Mouse (Mus musculus): ENCODE results near the gene Mast4.
"Not testable (repeated sequence)": the region's sequence is repeated elsewhere in the genome, so short reads cannot be mapped to it uniquely, and the experiment has no call there.

Mast4 gene

DNA sequence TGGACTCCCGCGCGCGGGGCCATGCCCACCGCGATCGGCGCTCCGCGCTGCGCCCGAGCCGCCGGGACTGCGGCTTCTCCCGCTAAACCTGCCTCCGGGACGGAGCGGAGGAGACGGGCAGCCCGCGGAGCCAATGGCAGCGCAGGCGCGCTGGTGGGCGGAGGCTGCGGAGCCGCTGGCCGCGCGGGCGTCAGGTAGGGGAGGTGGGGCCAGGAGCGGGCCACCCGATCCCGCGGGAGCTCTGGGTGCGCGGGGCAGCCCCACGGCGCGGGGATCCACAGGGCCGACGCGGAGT, at the start of gene Mast4:
Gene Mast4, minus strand, starts transcription at position 106 of the 295 bp plus-strand sequence.
- in situ Hi-C loops (cut with MboI, MseI), result no loop called here

DNA sequence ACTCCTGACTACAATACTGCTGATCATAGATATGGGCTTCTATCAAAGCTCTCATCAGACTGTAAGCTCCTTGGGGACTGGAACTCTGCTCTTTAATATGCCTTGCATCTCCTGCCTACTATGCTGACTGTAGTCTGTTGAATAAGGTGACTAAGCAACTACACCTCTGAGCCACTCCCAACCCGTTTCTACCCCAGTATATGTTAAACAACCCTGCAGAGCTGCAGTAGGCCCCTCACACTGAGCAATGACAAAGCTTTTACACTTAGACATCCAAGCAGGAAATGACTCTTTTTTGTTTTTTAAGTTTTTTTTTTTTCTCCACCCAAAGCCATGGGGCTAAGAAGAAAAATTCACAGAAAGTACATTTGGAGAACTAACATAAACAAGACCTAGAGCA, 40.2 kb upstream of the Mast4 start:
- in situ Hi-C loops (cut with MboI, MseI), result no loop called here

DNA sequence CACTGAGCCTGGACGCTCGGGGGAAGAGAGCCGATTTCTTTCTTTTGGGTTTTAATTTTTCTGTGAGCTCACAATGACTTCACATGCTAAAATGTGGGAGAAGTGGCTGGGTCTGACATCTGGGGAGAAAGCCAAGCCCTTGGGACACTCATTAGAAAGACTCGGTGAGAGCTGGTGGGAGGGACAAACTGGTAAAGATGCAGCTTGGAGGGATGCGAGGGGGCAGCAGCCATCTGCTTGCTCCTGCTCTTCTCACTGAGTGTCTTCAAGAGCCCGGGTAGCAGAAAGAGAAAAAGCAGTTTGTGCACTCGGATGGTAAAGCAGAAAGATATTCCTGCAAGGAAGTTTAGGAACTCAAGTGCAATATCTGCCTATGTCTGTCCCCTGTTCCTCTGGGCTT, 34.9 kb upstream of the Mast4 start:
- in situ Hi-C loops (cut with MboI, MseI), result no loop called here

DNA sequence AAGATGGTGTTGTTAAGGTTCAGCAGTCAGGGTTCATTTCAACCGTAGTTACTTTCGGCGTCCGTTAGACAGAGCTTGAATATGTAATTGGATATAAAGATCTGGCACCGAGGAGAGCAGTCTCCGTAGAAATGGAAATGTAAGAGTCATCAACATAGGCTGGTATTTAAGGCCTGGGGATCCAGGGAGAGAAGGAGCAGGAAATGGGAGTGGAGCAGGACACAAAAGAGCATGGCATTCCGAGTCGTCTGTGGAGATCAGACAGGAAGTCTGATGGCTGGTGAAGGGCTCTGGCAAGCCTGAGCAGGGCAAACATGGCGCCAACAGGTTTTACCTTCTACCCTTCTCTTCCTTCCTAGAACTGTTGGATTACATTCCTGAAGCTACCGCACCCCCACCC, 28.9 kb upstream of the Mast4 start:
- in situ Hi-C loops (cut with MboI, MseI), result no loop called here

DNA sequence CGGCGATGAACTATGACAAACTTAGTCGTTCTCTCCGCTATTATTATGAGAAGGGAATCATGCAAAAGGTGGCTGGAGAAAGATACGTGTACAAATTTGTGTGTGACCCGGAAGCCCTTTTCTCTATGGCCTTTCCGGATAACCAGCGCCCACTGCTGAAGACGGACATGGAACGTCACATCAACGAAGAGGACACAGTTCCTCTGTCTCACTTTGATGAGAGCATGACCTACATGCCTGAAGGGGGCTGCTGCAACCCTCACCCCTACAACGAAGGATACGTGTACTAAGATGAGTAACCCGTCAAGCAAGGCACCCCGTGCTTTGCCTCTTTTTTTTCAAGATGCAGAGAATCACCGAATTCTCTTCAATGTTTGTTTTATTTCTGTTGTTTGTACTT, 23.1 kb upstream of the Mast4 start:
- in situ Hi-C loops (cut with MboI, MseI), result not testable (repeated sequence)

DNA sequence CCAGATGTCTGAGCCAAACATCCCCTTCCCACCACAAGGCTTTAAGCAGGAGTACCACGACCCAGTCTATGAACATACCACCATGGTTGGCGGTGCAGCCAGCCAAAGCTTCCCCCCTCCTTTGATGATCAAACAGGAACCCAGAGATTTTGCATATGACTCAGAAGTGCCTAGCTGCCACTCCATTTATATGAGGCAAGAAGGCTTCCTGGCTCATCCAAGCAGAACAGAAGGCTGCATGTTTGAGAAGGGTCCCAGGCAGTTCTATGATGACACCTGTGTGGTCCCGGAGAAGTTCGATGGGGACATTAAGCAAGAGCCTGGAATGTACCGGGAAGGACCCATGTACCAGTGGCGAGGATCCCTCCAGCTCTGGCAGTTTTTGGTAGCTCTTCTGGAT, 22.6 kb upstream of the Mast4 start:
- in situ Hi-C loops (cut with MboI, MseI), result not testable (repeated sequence)

DNA sequence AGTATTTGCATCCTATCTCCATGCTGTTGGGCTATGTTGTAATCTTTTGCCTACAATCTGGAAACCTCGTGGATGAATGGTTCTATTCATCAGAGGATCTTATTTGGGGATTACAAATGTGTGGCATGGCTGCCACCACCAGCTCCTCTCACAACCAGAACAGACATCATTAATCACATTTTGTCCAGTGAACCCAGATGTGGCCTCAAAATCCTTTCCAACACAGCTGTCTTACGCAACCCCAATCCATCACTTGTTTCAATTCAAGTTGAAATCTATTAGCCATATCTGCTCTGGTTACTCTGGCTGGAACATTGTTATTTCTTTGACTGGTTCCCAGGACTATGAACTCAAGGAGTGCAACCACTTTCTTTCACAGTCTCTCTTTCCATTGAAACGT, 20.4 kb upstream of the Mast4 start:
- in situ Hi-C loops (cut with MboI, MseI), result no loop called here

- in situ Hi-C loops (cut with MboI, MseI), result no loop called here
Measured at GRCm38 (mm10) chr13:103344749-103345148, 10.5 kb upstream of the Mast4 start.

- in situ Hi-C loops (cut with MboI, MseI), result no loop called here
Measured at GRCm38 (mm10) chr13:103344006-103344720, 9.9 kb upstream of the Mast4 start.

- in situ Hi-C loops (cut with MboI, MseI), result no loop called here
Measured at GRCm38 (mm10) chr13:103341031-103341430, 6.7 kb upstream of the Mast4 start.

DNA sequence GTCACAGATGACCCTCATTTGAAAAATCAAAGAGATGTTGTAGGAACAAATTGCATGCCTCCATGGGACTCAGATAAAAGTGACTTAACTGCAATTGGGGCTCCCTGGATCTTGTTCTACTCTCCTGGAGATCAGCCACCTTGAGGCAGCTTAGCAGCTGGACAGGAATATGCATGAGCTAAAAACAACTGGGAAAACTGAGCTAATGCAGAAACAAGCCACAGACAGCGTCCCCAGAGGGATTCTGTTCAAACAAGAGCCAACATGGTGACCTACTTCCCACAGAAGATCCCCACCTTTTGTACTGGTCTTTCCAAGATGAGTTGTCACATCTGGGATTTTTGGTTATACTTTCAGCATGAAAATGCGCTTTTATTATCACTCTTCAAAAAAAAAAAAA, 4.3 kb upstream of the Mast4 start:
- in situ Hi-C loops (cut with MboI, MseI), result no loop called here

DNA sequence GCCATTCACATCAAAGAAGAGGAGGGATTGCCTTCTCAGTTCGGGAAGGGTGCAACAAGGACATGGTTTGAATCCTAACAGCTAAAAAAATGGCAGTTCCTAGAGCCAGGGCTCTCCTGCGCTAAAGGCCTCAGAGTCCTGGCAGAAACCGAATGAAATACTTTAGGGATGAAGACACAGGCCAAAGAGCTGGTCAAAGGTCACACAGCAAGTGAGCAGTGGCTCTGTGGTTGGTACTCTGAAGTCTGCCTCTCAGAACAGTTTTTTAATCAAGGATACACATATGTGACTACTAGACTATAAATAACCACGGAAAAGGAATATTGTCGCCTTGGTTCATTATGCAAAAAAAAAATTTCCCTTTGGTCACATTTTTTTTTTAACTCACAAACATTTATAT, 1.9 kb upstream of the Mast4 start:
- in situ Hi-C loops (cut with MboI, MseI), result no loop called here

DNA sequence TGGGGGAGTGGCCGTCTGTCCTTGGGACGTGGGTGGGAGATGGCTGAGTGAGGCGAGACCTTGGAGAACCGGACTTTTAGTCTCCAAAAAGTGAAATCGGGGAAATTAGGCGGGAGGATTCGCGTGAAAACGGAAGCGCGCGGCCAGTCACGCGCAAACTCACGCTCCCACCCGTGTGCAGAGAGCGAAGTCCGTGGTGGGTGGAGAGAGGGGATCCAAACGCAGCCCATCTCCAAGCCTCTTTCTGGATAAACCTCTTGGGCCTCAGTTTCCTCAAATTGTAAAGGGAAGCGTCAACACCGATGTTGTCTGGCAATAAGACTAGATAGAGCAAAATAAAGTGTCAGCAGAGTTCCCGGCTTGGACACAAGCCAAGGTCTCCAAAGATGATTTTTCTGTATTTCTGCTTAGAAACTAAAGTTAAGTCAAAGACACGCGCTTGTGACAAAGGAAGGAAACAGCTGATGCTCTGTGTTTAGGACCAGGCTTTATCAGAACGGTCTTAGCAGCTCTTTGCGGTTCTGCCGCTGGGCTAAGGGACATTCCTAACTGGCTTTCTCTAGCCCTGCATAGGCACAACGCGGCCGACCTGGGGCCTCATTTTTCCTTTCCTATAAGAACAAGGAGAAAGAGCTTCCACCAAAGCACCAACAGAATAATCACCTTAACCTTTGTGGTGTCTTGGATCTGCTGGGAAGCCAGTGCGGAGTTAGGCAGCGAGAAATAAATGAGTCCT, 594 bp upstream of the Mast4 start:
- in situ Hi-C loops (cut with MboI, MseI), result no loop called here

GRCm38 (mm10) chr13:103333601-103334391, 501 bp downstream of the Mast4 start:
- in situ Hi-C loops (cut with MboI, MseI), result no loop called here

DNA sequence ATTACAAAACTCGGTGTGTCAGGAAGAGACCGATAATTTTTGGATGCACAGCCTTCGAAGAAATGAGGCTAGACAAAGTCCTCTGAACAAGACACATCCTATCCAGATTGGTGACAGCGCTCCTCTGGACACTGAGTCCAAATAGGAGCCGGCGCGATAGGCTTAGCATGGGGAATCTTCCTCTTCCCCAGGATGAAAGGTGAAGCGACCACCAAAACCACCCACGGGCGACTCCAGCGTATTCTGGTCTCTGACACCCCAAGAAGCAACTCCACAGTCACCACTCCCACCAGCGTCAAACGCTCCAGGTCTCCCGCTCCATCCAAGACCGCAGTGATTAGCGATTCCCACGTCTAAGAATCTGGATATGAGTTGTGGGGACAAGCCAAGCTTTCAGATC, 1.1 kb downstream of the Mast4 start:
- in situ Hi-C loops (cut with MboI, MseI), result no loop called here

GRCm38 (mm10) chr13:103332731-103333130, 1.6 kb downstream of the Mast4 start:
- in situ Hi-C loops (cut with MboI, MseI), result no loop called here

GRCm38 (mm10) chr13:103331096-103331495, 3.2 kb downstream of the Mast4 start:
- in situ Hi-C loops (cut with MboI, MseI), result no loop called here

DNA sequence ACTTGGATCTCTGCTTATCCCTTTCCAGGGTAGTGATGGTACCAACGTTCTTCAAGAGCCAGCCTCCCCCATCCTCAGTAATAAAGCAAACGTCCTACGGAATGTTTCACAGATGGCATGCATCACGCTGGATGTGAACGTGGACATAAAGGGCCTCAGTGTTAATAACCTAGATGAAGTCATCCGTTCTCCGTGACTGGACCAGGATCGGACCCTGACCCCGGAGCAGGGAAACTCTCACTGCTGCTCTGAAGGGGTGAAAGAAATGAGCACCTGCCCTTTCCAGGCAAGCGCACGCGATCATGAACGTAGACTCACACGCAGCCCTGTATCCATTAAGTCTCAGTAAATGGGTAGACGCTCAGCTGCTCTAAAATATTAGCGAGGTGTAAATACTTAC, 6.0 kb downstream of the Mast4 start:
- in situ Hi-C loops (cut with MboI, MseI), result no loop called here

GRCm38 (mm10) chr13:103327843-103328242, 6.5 kb downstream of the Mast4 start:
- in situ Hi-C loops (cut with MboI, MseI), result no loop called here

DNA sequence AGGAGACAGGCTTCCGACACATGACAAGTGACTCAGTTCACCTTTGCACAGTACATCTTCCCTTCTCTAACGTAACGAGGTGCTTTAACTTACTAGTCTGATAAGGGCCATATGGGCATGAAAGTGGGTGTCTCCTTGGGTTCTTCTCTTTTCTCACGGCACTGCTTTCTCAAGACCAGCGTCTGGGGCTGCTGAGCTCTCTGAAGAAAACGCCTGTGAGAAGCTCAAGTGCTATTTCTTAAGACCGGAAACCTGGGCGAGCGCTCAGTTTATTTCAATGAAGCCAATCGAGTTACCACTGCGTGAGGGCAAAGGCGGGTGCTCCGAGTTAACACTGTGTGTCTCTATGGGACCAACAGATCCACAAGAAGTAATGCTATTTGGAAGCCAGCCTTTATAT, 8.1 kb downstream of the Mast4 start:
- in situ Hi-C loops (cut with MboI, MseI), result no loop called here

GRCm38 (mm10) chr13:103319881-103320280, 14.4 kb downstream of the Mast4 start:
- in situ Hi-C loops (cut with MboI, MseI), result no loop called here

DNA sequence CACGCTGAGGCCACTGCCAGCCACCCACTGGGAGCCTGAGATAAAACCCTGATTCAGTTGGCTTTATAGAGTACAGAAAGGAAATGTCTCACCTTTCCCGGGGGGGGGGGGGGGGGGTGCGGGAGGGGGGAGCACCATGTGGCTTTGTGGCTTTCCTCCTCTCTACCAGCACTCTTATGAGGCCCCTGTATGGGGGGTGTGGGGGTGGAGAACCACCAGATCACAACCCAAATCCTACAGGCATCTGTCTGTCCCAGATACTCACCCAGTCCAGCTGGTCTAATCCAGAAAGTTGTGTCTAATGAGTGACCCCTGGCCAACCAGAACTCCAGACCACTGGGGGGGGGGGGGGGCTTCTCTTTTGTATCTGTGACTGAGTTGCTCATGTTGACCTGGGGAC, 15.0 kb downstream of the Mast4 start:
- in situ Hi-C loops (cut with MboI, MseI), result no loop called here

Data from T-helper 17 cell (primary cell).